Mouse (Mus musculus): ENCODE measurements around the gene Lmbr1l. TPM values are rescaled to one million over a fixed set of nuclear protein-coding genes. Genes with fewer than 3 reads are reported as not detected.
"Not testable (repeated sequence)": the region's sequence is repeated elsewhere in the genome, so short reads cannot be mapped to it uniquely, and the experiment has no call there.

Gene Lmbr1l
- total RNA-seq, 2 experiments from 2014 or later: 17.8 to 19.1 TPM

GRCm38 (mm10) chr15:98930998-98931397 is 13.0 kb upstream of the Lmbr1l start:
- no peak overlapping the region for H3K27ac ChIP-seq
- no peak for DNase-seq (ENCODE audit: extremely low spot score in 1 of 2, low spot score in 2 of 2)
- 0 out of 2 replicates have a peak overlapping the region, but pooled peaks have one; percentile 13 for H3K4me3 ChIP-seq
- intact Hi-C loops (cut with DNase I): no loop called here
- no peak for TF ChIP-seq CTCF (IDR thresholded peaks at IDR 0.05)

GRCm38 (mm10) chr15:98930017-98930734 is 12.1 kb upstream of the Lmbr1l start:
- no peak for DNase-seq (ENCODE audit: extremely low spot score in 1 of 2, low spot score in 2 of 2)
- intact Hi-C loops (cut with DNase I): no loop called here
- Histone ChIP-seq H3K4me3 (no peak overlapping the region), H3K27ac (no peak overlapping the region)
- TF ChIP-seq CTCF (IDR thresholded peaks at IDR 0.05): no peak

DNA sequence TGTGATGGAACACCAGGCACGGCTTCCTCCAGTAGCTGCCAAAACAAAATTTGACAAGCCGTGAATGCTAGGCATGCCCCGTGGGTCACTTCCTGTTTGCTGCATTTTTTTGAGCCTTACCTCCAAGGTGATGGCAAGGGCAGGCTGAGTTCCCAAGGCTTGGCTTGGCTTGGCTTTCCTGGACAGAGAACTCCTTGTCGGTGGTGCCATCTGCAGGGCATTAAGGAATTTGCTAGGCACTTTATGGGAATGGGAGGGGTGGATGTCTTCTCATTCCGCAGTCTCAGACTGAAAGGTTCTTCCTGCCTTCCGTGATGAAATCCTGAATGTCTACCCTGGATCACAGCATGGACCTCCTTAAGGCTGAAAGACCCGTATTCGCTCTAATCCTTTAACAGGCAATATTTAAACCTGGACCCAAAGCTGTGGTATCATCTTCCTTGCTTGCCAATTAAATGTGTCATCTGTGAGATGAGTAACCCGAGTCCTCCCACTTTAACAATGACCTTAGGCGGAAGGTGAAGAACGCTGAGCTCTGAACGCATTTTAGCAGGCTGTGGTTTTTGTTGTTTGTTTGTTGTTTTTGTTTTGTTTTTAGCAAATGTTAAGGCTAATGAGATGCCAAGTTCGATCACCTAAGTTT is 10.7 kb upstream of the Lmbr1l start:
- H3K4me3 ChIP-seq: no peak overlapping the region
- DNase-seq (ENCODE audit: extremely low spot score in 1 of 2, low spot score in 2 of 2): peak; percentile 60 to 65
- peak overlapping the region; percentile 30; the same call in 1 of the 2 replicates for H3K27ac ChIP-seq
- intact Hi-C loops (cut with DNase I): loop anchor here (1.0 to 2.0 kb wide), 2 partner anchors 36 to 52 kb away; no protein-coding TSS in a partner anchor
- TF ChIP-seq CTCF (IDR thresholded peaks at IDR 0.05): peak; percentile 74

DNA sequence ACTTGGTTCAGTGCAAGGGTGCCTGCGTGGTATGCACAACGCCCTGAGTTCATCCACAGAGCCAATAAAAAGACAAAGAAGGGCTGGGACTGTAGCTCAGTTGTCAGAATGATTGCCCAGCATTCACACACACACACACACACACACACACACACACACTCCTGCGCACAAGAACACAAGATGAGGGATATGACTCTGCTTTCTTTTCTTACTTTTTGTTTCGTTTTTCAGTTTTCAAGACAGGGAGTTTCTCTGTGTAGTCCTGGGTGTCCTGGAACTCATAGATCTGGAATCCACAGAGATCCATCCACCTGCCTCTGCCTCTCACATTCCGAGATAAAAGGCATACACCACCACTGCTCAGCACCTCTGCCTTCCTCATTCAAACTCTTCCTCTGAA is 9.5 kb upstream of the Lmbr1l start:
- H3K4me3 ChIP-seq: no peak overlapping the region
- no peak overlapping the region for H3K27ac ChIP-seq
- no peak for TF ChIP-seq CTCF (IDR thresholded peaks at IDR 0.05)
- intact Hi-C loops (cut with DNase I): no loop called here
- no peak for DNase-seq (ENCODE audit: extremely low spot score in 1 of 2, low spot score in 2 of 2)

- Histone ChIP-seq H3K4me3 (no peak overlapping the region), H3K27ac (no peak overlapping the region)
- TF ChIP-seq CTCF (IDR thresholded peaks at IDR 0.05): no peak
- DNase-seq (ENCODE audit: extremely low spot score in 1 of 2, low spot score in 2 of 2): no peak
- intact Hi-C loops (cut with DNase I): no loop called here
These were observed 6.7 kb upstream of the Lmbr1l start for GRCm38 (mm10) chr15:98924682-98925081.

GRCm38 (mm10) chr15:98923031-98923537 is 5.1 kb upstream of the Lmbr1l start:
- no peak for DNase-seq (ENCODE audit: extremely low spot score in 1 of 2, low spot score in 2 of 2)
- no peak overlapping the region for H3K4me3 ChIP-seq
- no peak overlapping the region for H3K27ac ChIP-seq
- TF ChIP-seq CTCF (IDR thresholded peaks at IDR 0.05): no peak
- intact Hi-C loops (cut with DNase I): no loop called here

- intact Hi-C loops (cut with DNase I): no loop called here
- Histone ChIP-seq H3K27ac (no peak overlapping the region), H3K4me3 (no peak overlapping the region)
- no peak for TF ChIP-seq CTCF (IDR thresholded peaks at IDR 0.05)
- no peak for DNase-seq (ENCODE audit: extremely low spot score in 1 of 2, low spot score in 2 of 2)
These were observed 4.5 kb upstream of the Lmbr1l start for GRCm38 (mm10) chr15:98922581-98922980.

- intact Hi-C loops (cut with DNase I): no loop called here
- TF ChIP-seq CTCF (IDR thresholded peaks at IDR 0.05): no peak
- DNase-seq (ENCODE audit: extremely low spot score in 1 of 2, low spot score in 2 of 2): no peak
- Histone ChIP-seq H3K27ac (no peak overlapping the region), H3K4me3 (no peak overlapping the region)
These were observed 3.5 kb upstream of the Lmbr1l start for GRCm38 (mm10) chr15:98921510-98921909.

- intact Hi-C loops (cut with DNase I): loop anchor here (5.0 to 10.0 kb wide), 2 partner anchors 36 to 376 kb away; partner anchors contain the start of genes Fam186b and Prpf40b
- Histone ChIP-seq H3K4me3 (peak overlapping the region; percentile 57), H3K27ac (peak overlapping the region; percentile 89)
These were observed 466 bp upstream of the Lmbr1l start for GRCm38 (mm10) chr15:98918499-98918895.

GRCm38 (mm10) chr15:98917091-98917490 is 940 bp downstream of the Lmbr1l start:
- TF ChIP-seq CTCF (IDR thresholded peaks at IDR 0.05): no peak
- intact Hi-C loops (cut with DNase I): loop anchor here (5.0 to 10.0 kb wide), 2 partner anchors 35 to 378 kb away; partner anchors contain the start of genes Fam186b and Prpf40b
- Histone ChIP-seq H3K4me3 (peak overlapping the region; percentile 57), H3K27ac (peak overlapping the region; percentile 89; the same call in 1 of the 2 replicates)
- no peak for DNase-seq (ENCODE audit: extremely low spot score in 1 of 2, low spot score in 2 of 2)

More at GRCm38 (mm10) chr15:98918499-98918895, 466 bp upstream of the Lmbr1l start:
- not testable (repeated sequence) for DNase-seq (ENCODE audit: extremely low spot score in 1 of 2, low spot score in 2 of 2)

DNA sequence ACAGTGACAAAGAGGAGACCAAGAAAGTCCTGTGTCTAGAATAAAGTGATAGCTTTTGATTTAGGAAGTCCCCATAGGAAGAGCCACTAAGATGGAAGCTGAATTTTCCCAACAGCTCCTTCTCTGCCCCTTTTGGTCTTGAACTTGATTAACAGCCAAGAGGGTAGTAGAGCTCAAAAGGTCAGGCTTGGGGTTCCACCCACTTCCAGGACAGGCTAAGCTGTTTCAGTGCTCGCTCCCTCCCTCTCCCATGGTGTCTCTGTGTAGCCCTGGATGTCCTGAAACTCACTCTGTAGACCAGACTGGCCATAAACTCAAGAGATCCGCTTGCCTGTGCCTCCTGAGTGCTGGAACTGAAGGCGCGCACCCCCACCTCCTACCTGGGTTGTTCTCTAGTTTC is 2.0 kb downstream of the Lmbr1l start:
- intact Hi-C loops (cut with DNase I): loop anchor here (5.0 to 10.0 kb wide), 2 partner anchors 34 to 379 kb away; partner anchors contain the start of genes Fam186b and Prpf40b
- H3K27ac ChIP-seq: no peak overlapping the region
- no peak overlapping the region for H3K4me3 ChIP-seq
- TF ChIP-seq CTCF (IDR thresholded peaks at IDR 0.05): no peak
- no peak for DNase-seq (ENCODE audit: extremely low spot score in 1 of 2, low spot score in 2 of 2)

DNA sequence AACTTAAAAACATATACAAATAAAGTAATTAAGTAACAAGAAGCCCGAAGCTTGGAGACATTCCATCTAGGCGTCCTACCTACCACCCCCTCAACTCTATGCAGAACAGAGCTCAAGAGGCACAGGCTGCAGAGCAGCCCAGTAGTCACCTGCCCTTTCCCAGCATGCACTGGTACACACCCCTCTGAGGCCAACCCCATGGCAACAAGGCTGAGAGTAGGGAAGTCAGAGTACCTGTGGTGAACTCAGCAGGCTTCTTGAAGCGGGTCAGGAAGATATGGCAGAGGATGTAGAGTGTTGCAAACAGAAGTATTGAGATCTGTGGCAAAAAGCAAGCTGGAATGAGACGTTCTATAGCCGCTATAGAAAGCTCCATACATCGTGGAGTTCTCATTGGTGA is 3.1 kb downstream of the Lmbr1l start:
- Histone ChIP-seq H3K4me3 (no peak overlapping the region), H3K27ac (no peak overlapping the region)
- TF ChIP-seq CTCF (IDR thresholded peaks at IDR 0.05): no peak
- DNase-seq (ENCODE audit: extremely low spot score in 1 of 2, low spot score in 2 of 2): no peak
- intact Hi-C loops (cut with DNase I): loop anchor here (5.0 to 10.0 kb wide), 2 partner anchors 33 to 380 kb away; partner anchors contain the start of genes Fam186b and Prpf40b

All from left cerebral cortex, adult 2 months (tissue).